In the genomic region with DNA sequence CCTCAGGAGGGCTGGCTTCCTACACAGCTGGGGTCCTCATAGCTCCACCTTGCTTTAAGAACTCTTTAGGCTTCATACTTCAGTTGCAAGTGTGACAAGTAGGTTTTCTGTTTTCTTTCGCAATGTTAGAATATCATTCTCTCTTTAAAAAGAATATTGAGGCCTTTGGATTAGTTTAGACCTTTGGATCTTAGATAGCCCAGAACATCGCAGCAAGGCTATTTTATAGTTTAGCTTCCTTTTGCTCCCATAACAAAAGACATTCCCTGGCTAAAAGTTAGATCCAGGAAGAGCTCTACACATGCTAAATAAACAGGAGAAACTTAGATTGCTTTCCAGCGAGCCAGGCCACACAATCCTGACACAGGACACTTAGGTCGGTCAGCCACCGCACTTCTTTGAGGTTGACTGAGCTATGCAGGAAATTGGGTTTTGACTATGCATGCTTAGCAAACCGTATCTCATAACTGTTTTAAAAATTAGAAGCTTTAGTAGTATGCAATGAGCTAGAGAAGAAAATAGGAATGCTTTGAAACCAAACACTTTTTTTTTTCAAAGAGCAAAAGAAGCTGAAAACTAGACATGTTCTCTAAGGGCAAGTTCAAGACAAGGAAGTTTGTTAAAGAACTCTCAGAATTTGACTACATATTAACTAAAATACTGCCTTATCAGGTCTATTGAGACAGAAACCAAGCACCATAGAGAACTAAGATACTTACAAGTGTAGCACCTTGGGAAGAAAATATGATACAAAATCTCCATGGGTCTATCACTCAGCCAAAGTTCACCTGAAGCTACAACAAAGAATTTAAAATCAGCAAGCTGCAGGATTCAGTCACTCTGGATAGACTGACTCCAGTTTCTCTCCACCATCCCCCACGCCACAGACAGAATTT, we compare ENCODE assay signal across 21 mouse cellular contexts. TPM values are rescaled to one million over a fixed set of nuclear protein-coding genes. Genes with fewer than 3 reads are reported as not detected.
"Had no signal": no experiment of that assay in that cellular context is flagged by ENCODE, and none has a peak within 500 bp of the region (broad histone marks: within the 10 kb centered on the region; RNA-seq: fewer than 3 reads in every experiment).

Ros1 (minus strand) TSS at position 288 of the 896 bp plus-strand sequence.

- H3K4me2 ChIP-seq: hindbrain, embryonic 15.5 days; limb, embryonic 13.5 days; neural tube, embryonic 15.5 days had no signal

- H3K4me1 ChIP-seq: hindbrain, embryonic 15.5 days; limb, embryonic 13.5 days; neural tube, embryonic 15.5 days had no signal

- H3K27ac ChIP-seq: hindbrain, embryonic 15.5 days; limb, embryonic 13.5 days; liver, embryonic 14.5 days; neural tube, embryonic 15.5 days had no signal

- H3K36me3 ChIP-seq: hindbrain, embryonic 15.5 days; limb, embryonic 13.5 days; neural tube, embryonic 15.5 days had no signal

- H3K9me3 ChIP-seq: hindbrain, embryonic 15.5 days; limb, embryonic 13.5 days; neural tube, embryonic 15.5 days had no signal

- H3K9ac ChIP-seq: hindbrain, embryonic 15.5 days; limb, embryonic 13.5 days; liver, embryonic 14.5 days; neural tube, embryonic 15.5 days had no signal

- DNase-seq: kidney, adult 8-10 months; left cerebral cortex, postnatal 4 days; lung, adult 18-20 months; lung, postnatal 10 days; midbrain, embryonic 14.5 days; right cerebral cortex, adult 18-20 months; right cerebral cortex, postnatal 25 days; thymus, adult 18-20 months; thymus, postnatal 14 days had no signal

- H3K27me3 ChIP-seq: hindbrain, embryonic 15.5 days; limb, embryonic 13.5 days; neural tube, embryonic 15.5 days had no signal

- H3K4me3 ChIP-seq: hindbrain, embryonic 15.5 days; limb, embryonic 13.5 days; myocyte; neural tube, embryonic 15.5 days had no signal

RNA-seq across cellular contexts. Expression of gene Ros1, which starts in this region (rescaled TPM):
- total RNA-seq: layer of hippocampus, postnatal 14 days; left cerebral cortex, adult 18-20 months; left cerebral cortex, postnatal 10 days; left cerebral cortex, postnatal 4 days; liver, adult 2 months; megakaryocyte-erythroid progenitor cell, adult 5-6 weeks had no signal
- polyA plus RNA-seq: hindbrain, embryonic 15.5 days; large intestine, adult 2 months; limb, embryonic 13.5 days; liver, adult 2 months; midbrain, embryonic 14.5 days; neural tube, embryonic 11.5 days; neural tube, embryonic 15.5 days had no signal
